Mouse (Mus musculus) kidney, adult 2 months (tissue): ENCODE results near the gene Pkd1l1. TPM values are rescaled to one million over a fixed set of nuclear protein-coding genes. Genes with fewer than 3 reads are reported as not detected.

Experiments
- DNase-seq: peaks from one replicate; pipeline ENCODE4 v3.0.0; 2021
- H3K27ac ChIP-seq: fragments of 200-500 bp; 2 replicates; pipeline ENCODE4 v1.5.1; 2012; ENCODE audit warnings: low read depth, low read length, control low read depth, inconsistent platforms; ENCODE audit not compliant: insufficient read depth
- H3K27me3 ChIP-seq: fragments of 200-500 bp; replicated peaks from 2 replicates; pipeline ENCODE4 v1.6.1; 2012; ENCODE audit warnings: mild to moderate bottlenecking, moderate library complexity, low read length, inconsistent platforms; ENCODE audit not compliant: control insufficient read depth, insufficient read depth
- H3K36me3 ChIP-seq: fragments of 200-500 bp; 2 replicates; pipeline ENCODE4 v1.6.1; 2012; ENCODE audit warnings: mild to moderate bottlenecking, moderate library complexity, low read length, inconsistent platforms; ENCODE audit not compliant: control insufficient read depth, insufficient read depth
- H3K4me1 ChIP-seq: fragments of 200-500 bp; 2 replicates; pipeline ENCODE4 v1.6.1; 2011; ENCODE audit warnings: low read length; ENCODE audit not compliant: control insufficient read depth, insufficient read depth
- H3K4me3 ChIP-seq: fragments of 200-500 bp; 2 replicates; pipeline ENCODE4 v1.5.1; 2011; ENCODE audit warnings: mild to moderate bottlenecking, low read depth, low read length, control low read depth; ENCODE audit not compliant: insufficient read depth
- CTCF ChIP-seq: fragments of 200-500 bp; conservative IDR thresholded peaks from 2 replicates; pipeline ENCODE4 v1.5.1; 2011; ENCODE audit warnings: low read depth, mild to moderate bottlenecking, control low read depth, low read length, moderate library complexity, mixed read lengths; ENCODE audit not compliant: insufficient read depth, insufficient read length
- POLR2A ChIP-seq: fragments of 200-500 bp; IDR thresholded peaks from one replicate; pipeline ENCODE4 v1.6.1; 2011; ENCODE audit warnings: low read depth, low read length, control low read depth
- WGBS: fragments of 180-500 bp; shearing (Covaris S2); methylation state at CpG from one replicate; pipeline ENCODE4 v1.1.7; 2018; 5-methylcytosine and 5-hydroxymethylcytosine counted together
- polyA plus RNA-seq: library from polyadenylated mRNA; depleted of rRNA; stranded (reverse); fragments of >200 nt; gene quantifications from 2 replicates; pipeline ENCODE4 v1.2.3, GENCODE M21; 2012; rRNA removed

The Pkd1l1 gene
- polyA plus RNA-seq, result 0.29 and 0.39 TPM in 2 replicates

DNA sequence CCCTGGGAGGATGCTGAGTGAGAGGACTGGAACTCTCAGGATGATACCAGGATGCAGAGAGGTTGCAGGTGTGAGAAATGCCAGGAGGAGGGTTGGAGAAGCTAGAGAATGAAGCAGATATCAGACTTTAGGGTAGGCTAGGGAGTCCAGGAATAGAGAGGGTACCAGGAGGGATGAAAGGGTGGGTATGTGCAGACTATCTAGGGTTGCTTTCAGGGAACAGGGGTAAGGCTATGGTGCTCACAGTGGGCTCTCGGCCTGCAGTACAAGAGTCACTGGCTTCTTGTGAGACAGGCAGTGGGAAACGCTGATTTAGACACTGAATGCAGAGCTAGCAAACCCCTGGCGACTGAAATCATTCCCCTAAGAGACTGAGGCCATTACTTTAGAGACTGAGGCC lies at the start of gene Pkd1l1:
TSS of gene Pkd1l1 (minus strand) at position 101 of the 400 bp plus-strand sequence.
- Histone ChIP-seq H3K4me1 (no peaks in the 10 kb centered on the region), H3K27ac (no peak within 1 kb of the TSS), H3K27me3 (no peaks in the 10 kb centered on the region), H3K4me3 (no peak within 1 kb of the TSS), H3K36me3 (no peaks in the 10 kb centered on the region)
- no peak for TF ChIP-seq CTCF
- no peak for TF ChIP-seq POLR2A
- WGBS, result 82% methylated on average over 3 of the region's 3 CpGs
- DNase-seq, result no peak

DNA sequence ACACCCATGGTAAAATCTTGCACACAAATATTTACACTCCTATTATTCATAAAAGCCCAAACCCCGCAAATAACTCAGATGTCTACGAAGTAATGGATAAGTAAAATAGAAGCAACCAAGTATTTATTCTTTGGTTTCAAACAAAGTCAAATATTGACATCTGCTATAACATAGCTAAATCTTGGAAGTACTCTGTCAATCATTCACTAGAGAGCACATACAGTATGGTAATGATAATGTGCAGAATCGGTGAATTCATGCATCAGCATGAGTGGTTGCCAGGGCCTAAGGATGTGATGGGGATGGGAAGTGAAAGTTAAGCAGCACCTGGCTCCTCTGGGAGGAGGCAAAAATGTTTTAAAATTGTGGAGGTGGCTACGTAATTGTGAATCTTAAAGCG lies 47.1 kb upstream of the Pkd1l1 start:
- no peaks in the 10 kb centered on the region for H3K36me3 ChIP-seq
- DNase-seq, result no peak
- no peaks in the 10 kb centered on the region for H3K4me1 ChIP-seq
- no peak overlapping the region for H3K4me3 ChIP-seq
- TF ChIP-seq CTCF (no peak), POLR2A (no peak)
- H3K27me3 ChIP-seq, result no peaks in the 10 kb centered on the region
- 84% methylated on average over 5 of the region's 5 CpGs for WGBS
- no peak overlapping the region for H3K27ac ChIP-seq

DNA sequence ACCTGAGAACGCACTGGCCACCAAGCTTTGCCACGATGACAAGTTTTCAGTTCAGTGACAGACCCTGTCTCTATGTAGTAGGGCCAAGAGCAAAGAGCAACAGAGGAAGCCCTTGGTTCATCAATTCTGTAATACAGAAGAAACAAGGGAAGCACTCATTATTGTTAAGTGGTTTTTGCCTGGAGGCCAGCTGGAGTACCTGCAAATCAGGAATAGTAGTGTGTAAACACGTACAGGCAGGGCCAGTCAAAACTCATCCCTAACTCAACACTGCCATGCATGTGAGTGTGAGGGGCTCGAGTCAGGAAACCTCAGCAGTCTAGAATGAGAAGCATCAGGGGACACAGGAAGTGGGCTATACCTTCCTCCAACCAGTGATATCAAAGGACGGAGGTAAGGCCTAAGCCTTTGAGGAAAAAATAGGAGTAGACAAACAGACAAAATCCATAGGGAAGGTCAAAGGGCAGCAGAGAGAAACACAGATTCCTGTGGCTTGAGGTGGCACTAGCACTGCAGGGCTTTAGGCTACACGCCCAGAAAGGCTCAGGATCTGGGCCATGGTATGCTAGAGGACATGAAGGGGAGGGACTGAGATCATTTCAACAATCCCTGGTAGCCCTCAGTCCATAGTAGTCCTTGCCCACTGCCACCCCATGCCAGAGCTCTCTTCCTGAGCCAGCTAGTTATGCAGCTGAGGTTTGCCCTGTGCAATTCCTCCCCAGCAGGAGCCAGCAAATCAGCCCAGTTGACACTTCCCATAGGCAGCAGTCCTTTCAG lies 45.6 kb upstream of the Pkd1l1 start:
- no peak overlapping the region for H3K4me3 ChIP-seq
- H3K4me1 ChIP-seq, result no peaks in the 10 kb centered on the region
- H3K27ac ChIP-seq, result no peak overlapping the region
- no peak for TF ChIP-seq CTCF
- DNase-seq, result no peak
- no peaks in the 10 kb centered on the region for H3K27me3 ChIP-seq
- WGBS, result 81% methylated on average over 6 of the region's 6 CpGs
- H3K36me3 ChIP-seq, result no peaks in the 10 kb centered on the region

DNA sequence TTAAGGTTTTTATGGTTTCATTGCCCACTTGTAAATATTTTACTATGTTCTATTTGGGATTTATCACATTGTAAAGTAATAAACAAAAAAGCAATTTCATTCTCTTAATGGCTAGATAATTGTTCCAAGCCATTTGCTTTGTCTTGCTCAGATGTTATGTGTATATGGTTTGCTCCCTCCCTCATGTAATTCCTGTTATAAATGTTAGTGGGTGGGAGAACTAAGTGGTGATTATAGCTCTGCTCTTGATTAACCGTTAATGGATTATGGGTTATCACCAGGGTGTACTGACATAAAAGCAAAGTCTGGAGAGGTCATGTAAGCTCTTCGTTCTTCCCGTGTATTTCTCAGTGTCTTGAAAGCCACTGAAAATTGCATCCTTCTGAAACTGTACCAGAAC lies 41.7 kb upstream of the Pkd1l1 start:
- Histone ChIP-seq H3K4me1 (no peaks in the 10 kb centered on the region; the same call in 1 of the 2 replicates), H3K4me3 (no peak overlapping the region), H3K36me3 (no peaks in the 10 kb centered on the region), H3K27ac (no peak overlapping the region), H3K27me3 (no peaks in the 10 kb centered on the region)
- 53% methylated on average over 3 of the region's 3 CpGs for WGBS
- no peak for DNase-seq
- no peak for TF ChIP-seq CTCF
- no peak for TF ChIP-seq POLR2A

DNA sequence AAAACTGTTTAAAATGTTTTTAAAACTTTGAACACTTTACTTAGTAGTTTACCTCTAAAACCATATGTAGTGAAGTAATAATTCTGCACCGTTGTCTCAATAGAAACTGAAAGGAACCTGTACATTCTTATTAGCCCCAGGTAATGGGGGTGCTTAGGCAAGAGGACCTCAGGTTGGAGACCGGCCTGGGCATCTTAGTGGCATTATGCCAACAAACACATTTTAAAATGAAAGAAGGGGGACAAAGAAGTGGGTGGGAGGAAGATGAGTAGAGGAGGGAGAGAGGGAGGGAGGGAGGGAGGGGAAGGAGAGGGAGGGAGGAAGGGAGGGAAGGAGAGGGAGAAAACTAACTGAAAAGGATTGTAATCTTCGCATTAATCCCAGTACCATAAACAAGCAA lies 38.3 kb upstream of the Pkd1l1 start:
- TF ChIP-seq POLR2A (no peak), CTCF (no peak)
- Histone ChIP-seq H3K36me3 (no peaks in the 10 kb centered on the region), H3K27me3 (no peaks in the 10 kb centered on the region), H3K4me3 (peak overlapping the region; percentile 89), H3K27ac (peak overlapping the region; percentile 48; the same call in 1 of the 2 replicates), H3K4me1 (no peaks in the 10 kb centered on the region; the same call in 1 of the 2 replicates)
- no peak for DNase-seq
- WGBS, result 0% methylated on average over 3 of the region's 3 CpGs

DNA sequence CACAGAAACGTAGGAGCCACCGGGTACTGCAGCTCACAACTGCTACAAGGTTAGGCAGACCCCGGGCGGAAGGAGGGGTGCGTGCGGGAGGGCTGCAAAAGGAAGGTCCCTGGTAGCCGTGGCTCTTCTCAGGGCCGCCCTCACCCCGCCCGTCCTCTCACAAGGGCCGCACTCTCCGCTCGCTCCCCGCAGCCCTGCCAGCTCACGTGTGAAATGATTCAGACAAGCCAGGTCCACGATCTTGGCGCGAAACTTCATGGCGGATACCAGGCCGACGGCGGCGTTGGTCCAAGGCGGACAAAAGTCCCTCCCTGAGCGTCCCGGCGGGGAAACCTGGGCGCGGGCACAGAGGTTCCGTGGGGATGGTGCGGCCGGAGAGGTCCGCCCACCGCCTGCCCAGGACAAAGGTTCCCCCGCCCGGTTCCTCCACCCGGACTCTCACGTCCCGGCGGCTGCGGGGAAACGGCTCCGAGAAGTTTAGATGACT lies 37.8 kb upstream of the Pkd1l1 start, which contains the start of gene Hus1:
TSS of gene Hus1 (minus strand) at position 339 of the 487 bp plus-strand sequence.
- Histone ChIP-seq H3K27me3 (no peaks in the 10 kb centered on the region), H3K36me3 (no peaks in the 10 kb centered on the region), H3K27ac (peak within 1 kb of the TSS; percentile 93), H3K4me1 (no peaks in the 10 kb centered on the region; the same call in 1 of the 2 replicates), H3K4me3 (peak within 1 kb of the TSS; percentile 89)
- TF ChIP-seq CTCF (no peak), POLR2A (peak; percentile 63)
- DNase-seq, result peak; percentile 93
- under 1% methylated on average over 43 of the region's 43 CpGs for WGBS

DNA sequence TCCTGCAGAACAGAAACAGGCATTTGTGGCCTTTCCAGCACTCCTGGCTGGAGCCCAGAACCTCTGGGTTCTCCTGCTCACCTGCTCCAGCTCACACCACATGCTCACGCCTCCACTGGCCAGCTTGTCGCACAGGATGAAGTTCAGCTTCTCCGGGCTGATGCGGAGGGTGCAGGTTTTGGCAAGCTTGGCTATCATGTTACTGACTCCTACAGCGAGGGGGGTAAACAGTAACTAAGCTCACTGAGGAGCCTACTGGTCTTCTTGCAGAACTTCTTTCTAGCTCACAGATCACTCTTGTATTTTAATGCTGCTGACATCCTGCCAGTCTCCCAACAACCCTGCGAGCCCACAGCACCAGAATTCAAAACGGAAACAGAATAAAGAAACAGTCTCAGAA lies 37.4 kb upstream of the Pkd1l1 start:
- DNase-seq, result peak; percentile 94
- WGBS, result under 1% methylated on average over 7 of the region's 7 CpGs
- no peaks in the 10 kb centered on the region for H3K27me3 ChIP-seq
- peak overlapping the region; percentile 89 for H3K4me3 ChIP-seq
- no peak for TF ChIP-seq POLR2A
- no peak for TF ChIP-seq CTCF
- peak overlapping the region; percentile 93 for H3K27ac ChIP-seq
- no peaks in the 10 kb centered on the region; the same call in 1 of the 2 replicates for H3K4me1 ChIP-seq
- no peaks in the 10 kb centered on the region for H3K36me3 ChIP-seq

DNA sequence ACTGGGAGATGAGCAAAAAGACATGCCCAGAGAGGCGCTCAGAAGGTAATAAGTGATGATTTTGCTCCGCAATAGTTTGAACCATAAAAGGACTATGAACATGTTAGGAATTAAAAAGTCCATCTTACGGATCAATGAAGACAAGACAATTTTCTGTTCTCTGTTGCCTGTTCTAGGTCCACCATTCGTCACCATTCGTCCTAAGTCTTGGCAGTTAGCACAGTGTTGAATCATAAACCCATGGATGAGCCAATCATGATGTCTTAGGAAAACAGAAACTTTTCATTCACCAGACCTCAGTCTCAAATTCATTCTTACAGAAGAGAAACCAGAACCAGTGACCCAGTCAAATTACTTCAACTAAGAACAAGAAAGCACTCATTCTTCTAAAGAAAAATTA lies 35.7 kb upstream of the Pkd1l1 start:
- Histone ChIP-seq H3K27me3 (no peaks in the 10 kb centered on the region), H3K4me3 (no peak overlapping the region), H3K27ac (no peak overlapping the region), H3K36me3 (no peaks in the 10 kb centered on the region; the same call in 1 of the 2 replicates), H3K4me1 (no peaks in the 10 kb centered on the region; the same call in 1 of the 2 replicates)
- 70% methylated on average over 5 of the region's 5 CpGs for WGBS
- DNase-seq, result peak; percentile 77
- TF ChIP-seq CTCF (no peak), POLR2A (no peak)
